Mouse (Mus musculus): ENCODE results near the gene Tas1r2. TPM values are rescaled to one million over a fixed set of nuclear protein-coding genes. Genes with fewer than 3 reads are reported as not detected.

Tas1r2 gene
- total RNA-seq, 2 experiments from 2014 or later, result not detected

DNA sequence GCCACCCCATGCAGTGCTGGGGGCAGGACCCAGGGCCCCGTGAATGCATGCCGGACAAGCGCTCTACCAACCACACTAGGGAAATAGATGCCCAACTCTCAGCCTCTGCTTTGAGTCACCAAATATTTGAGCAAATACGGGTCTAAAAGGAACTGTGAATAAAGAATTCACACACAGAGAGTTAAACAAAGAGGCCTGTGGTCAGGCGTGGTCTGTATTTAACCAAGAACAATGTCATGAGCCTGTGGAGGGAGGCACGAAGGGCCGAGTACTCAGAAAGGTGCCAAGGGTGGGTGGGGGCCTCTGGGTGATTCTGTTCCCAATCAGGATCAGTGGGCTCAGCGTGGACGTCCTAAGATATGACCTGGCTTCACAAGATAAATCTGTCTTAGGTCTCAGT is 34.7 kb downstream of the Tas1r2 start:
- H3K4me3 ChIP-seq, result no peak overlapping the region
- no peak overlapping the region for H3K27ac ChIP-seq
- no peak for DNase-seq (ENCODE audit: extremely low spot score in 1 of 2, low spot score in 2 of 2)
- TF ChIP-seq CTCF (IDR thresholded peaks at IDR 0.05), result no peak
- intact Hi-C loops (cut with DNase I), result no loop called here

DNA sequence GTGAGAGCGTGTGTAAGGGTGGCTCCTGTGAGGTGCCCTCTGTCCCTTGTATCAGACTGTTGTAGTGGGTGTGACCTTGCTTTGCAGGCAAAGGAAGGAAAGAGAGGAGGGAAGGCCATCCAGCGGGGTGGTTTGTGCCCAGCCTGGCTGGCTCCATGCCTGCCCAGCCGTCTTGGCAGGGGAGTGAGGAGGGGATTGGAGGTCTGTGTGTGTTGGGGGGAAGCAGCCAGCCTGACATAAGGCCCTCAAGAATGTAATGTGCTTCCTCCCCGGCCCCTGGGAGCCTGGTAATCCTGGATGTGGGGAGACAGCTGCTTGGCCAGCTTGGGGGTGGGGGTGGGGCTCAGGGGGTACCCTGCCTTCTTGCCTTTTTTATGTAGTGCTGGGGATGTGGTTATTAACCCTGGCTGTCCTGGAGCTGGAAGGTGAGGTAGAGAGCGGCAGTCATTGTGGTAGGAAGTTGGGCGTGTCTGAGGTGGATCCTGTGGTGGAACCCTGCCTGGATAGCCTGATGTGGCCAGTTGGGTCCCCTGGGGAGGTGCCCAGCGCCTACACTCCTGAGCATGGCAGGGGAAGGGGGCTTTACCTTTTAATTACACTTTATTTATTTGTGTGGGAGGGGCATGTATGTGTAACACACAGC is 36.4 kb downstream of the Tas1r2 start:
- no peak for TF ChIP-seq CTCF (IDR thresholded peaks at IDR 0.05)
- Histone ChIP-seq H3K4me3 (no peak overlapping the region), H3K27ac (no peak overlapping the region)
- intact Hi-C loops (cut with DNase I), result loop anchor here (10.0 kb wide), 1 partner anchor 285 kb away; no protein-coding TSS in a partner anchor
- no peak for DNase-seq (ENCODE audit: extremely low spot score in 1 of 2, low spot score in 2 of 2)

DNA sequence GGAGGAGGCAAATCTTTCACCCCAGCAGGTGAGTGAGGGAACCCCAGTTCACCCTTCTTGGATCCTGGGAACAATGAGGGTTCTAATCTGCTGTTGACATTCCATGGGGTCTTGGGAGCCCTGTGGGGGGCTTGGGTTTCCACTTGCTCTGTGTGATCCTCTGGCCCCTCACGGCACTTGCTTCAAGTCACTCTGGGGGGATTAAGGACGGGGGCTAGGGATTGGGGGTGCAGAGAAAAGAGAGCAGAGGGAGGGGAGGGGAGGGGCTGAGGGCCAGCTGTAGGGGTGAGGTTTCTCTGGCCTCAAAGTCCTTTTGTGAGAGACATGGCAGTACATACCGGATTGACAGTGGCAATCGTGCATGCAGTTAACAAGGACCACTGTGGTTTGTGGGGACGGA is 40.0 kb downstream of the Tas1r2 start:
- no peak for DNase-seq (ENCODE audit: extremely low spot score in 1 of 2, low spot score in 2 of 2)
- Histone ChIP-seq H3K4me3 (no peak overlapping the region), H3K27ac (no peak overlapping the region)
- TF ChIP-seq CTCF (IDR thresholded peaks at IDR 0.05), result no peak
- intact Hi-C loops (cut with DNase I), result loop anchor here (10.0 kb wide), 1 partner anchor 281 kb away; no protein-coding TSS in a partner anchor

DNA sequence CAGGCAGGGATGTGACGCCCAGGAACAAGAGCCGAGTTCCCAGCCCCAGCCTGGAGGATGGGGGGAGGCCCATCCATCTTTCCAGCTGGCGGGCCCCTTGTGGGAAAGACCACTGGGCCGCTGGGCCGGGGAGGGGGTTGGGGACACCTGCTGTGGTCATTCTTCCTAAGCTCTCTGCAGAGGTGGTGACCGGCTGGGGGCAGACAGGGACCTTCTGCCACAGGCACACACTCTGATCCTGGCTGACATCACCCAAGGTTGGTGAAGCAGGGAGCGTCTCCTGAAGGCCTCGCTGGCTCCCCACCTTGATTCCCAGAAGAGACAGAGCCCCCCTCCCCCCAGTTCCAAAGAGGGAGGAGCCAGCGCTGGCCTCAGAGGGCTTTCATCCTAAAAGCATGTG is 44.4 kb downstream of the Tas1r2 start:
- Histone ChIP-seq H3K27ac (no peak overlapping the region), H3K4me3 (no peak overlapping the region)
- no peak for DNase-seq (ENCODE audit: extremely low spot score in 1 of 2, low spot score in 2 of 2)
- no peak for TF ChIP-seq CTCF (IDR thresholded peaks at IDR 0.05)
- intact Hi-C loops (cut with DNase I), result loop anchor here (10.0 kb wide), 1 partner anchor 277 kb away; no protein-coding TSS in a partner anchor

DNA sequence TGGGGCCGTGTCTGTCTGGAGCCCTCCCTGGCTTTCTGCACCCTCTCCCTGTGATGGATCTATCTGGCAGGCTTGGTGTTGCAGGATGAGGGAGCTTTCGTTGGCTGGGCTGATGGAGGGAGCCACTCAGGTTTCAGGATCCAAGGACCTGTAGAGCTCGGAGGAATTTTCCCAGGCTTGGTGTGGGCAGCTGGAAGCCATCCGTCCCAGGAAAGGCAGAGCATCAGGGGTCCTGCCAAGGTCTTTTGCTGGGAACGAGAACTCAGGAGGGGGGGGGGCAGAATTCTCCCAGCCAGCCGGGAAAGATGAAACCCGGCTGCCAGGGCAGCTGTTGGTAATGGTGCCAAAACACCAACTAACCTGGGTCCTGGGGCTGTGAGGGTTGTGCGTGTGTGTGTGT is 45.3 kb downstream of the Tas1r2 start:
- H3K27ac ChIP-seq, result no peak overlapping the region
- no peak for TF ChIP-seq CTCF (IDR thresholded peaks at IDR 0.05)
- intact Hi-C loops (cut with DNase I), result loop anchor here (10.0 kb wide), 1 partner anchor 276 kb away; no protein-coding TSS in a partner anchor
- DNase-seq (ENCODE audit: extremely low spot score in 1 of 2, low spot score in 2 of 2), result no peak
- no peak overlapping the region for H3K4me3 ChIP-seq

DNA sequence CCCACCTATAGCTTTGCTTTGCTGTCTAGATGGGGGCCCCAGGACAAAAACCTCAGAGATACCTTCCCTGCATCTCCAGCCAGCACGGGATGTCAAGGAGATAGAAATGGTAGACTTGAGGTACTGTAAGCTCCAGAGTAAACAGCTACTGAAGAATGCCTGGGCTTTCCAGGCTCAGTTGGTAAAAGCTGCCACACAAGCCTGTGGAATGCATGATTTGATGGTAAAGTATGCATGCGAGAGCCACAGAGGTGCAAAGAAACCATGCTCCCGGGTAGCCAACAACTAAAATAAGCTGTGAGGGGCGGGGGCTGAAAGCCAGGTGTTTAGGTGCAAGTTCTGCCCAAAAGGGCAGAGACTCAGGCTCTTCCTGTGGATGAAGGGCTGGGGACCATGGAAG is 49.6 kb downstream of the Tas1r2 start:
- TF ChIP-seq CTCF (IDR thresholded peaks at IDR 0.05), result no peak

DNA sequence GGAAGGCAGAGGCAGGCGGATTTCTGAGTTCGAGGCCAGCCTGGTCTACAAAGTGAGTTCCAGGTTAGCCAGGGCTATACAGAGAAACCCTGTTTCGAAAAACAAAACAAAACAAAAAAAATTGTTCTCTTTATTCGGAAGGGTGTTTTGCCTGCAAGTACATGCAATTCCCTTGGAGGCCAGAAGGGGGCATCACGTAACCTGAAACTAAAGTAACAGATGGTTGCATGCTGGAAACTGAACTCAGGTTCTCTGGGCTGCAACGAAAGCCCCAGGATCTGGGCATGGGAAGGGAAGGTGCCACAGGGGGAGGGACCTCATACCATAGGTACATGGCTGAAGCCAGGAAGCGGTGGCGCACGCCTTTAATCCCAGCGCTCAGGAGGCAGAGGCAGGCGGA is 50.1 kb downstream of the Tas1r2 start:
- DNase-seq (ENCODE audit: extremely low spot score in 1 of 2, low spot score in 2 of 2), result no peak
- Histone ChIP-seq H3K27ac (no peak overlapping the region), H3K4me3 (no peak overlapping the region)
- intact Hi-C loops (cut with DNase I), result loop anchor here (5.0 kb wide), 1 partner anchor 89 kb away; no protein-coding TSS in a partner anchor
- TF ChIP-seq CTCF (IDR thresholded peaks at IDR 0.05), result peak; percentile 24

More for the DNA sequence above, 49.6 kb downstream of the Tas1r2 start:
- Histone ChIP-seq H3K4me3 (no peak overlapping the region), H3K27ac (no peak overlapping the region)
- no peak for DNase-seq (ENCODE audit: extremely low spot score in 1 of 2, low spot score in 2 of 2)
- intact Hi-C loops (cut with DNase I), result loop anchor here (5.0 kb wide), 1 partner anchor 89 kb away; no protein-coding TSS in a partner anchor

DNA sequence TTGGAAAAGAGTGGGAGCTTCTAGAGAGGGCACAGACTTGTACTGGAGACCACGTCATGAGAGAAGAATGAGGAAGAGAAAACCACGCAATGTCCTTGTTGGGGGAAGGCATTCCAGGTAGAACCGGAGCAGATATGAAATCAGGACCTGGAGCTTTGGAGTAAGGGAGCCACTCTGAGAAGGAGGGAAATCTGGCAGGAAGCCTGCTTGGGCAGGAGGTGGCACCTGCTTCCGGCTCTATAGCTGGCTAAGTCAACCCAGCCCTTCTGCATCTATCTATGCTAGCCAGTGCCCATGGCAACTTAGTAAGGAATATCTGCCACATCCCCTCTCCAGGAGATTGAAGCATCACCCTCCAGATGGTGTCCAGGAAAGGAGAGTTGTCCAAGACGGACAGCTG is 52.6 kb downstream of the Tas1r2 start:
- intact Hi-C loops (cut with DNase I), result no loop called here
- no peak for TF ChIP-seq CTCF (IDR thresholded peaks at IDR 0.05)
- no peak for DNase-seq (ENCODE audit: extremely low spot score in 1 of 2, low spot score in 2 of 2)
- no peak overlapping the region for H3K4me3 ChIP-seq
- H3K27ac ChIP-seq, result no peak overlapping the region

DNA sequence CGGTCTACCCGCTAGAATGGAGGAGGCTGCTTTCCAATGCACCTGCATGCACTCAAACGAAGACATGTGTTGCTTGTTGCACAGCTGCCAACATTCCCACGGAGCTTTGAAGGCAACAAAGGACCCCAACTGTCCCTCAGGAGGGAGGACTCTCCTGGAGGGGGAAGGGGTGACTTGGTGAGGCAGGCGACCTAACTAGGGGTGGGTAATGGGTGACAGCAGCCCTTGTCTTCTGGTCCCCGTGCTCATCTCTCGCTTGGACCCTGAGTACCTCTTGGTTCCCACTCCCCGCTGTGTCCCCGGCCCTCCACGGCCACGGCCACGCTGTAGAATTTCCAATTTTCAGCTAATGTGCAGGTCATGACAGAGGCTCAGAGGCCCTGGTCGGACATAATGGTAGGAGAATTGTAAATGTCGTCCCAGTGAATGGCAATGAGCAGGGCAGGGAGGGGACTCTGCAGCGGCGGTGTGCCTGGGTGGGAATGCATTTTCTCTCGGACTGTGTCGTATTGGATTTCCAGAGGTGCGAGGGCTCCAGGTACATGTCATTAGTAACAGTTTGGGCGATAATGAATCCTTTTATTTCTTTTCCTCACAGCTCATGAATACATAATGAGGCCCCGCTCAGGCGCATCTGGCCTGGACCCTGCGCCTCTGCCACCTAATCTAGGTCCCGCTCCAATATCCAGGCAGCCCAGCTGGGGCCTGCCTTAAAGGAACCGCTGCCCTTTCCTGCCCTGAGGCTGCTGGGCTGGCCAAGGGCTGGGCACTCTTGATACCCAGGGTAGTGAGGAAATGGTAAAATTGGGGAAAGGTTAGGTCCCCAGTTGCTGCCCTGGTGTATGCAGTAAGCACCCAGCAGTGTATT is 57.4 kb downstream of the Tas1r2 start:
- no peak for TF ChIP-seq CTCF (IDR thresholded peaks at IDR 0.05)
- Histone ChIP-seq H3K4me3 (no peak overlapping the region), H3K27ac (no peak overlapping the region)
- DNase-seq (ENCODE audit: extremely low spot score in 1 of 2, low spot score in 2 of 2), result no peak
- intact Hi-C loops (cut with DNase I), result no loop called here

DNA sequence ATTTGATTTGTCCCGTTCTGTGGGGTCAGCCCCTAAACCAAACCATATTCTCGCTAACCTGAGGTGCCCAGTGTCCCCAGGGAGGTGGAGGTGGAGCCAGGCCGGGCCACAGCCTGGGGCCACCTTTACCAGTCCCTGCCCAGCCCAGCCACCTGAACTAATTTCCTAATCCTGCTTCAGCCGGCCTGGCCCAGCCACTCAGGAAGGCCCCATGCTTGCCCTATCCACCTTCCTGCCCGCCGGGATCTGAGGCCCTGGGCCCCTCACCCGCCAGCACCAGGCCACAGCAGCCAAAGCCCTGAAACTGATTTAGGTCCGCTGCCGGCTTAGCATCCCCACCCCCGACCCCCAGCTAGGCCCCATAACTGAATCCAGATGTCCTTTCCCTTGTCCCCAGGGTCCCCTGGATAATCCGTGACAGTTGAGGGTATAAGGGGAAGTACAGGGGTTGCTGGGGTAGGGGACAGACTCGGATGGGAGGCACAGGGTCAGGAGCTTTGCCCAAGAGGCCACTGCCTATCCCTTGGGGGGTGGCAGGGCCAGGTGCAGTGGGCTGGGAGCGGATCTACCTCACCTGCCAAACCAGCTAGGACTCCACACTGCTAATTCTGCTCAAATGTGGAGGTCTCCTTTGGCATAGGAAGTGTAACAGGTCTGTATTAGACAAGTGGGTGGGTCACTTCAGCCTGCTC is 62.0 kb downstream of the Tas1r2 start:
- DNase-seq (ENCODE audit: extremely low spot score in 1 of 2, low spot score in 2 of 2), result no peak
- no peak for TF ChIP-seq CTCF (IDR thresholded peaks at IDR 0.05)
- Histone ChIP-seq H3K27ac (no peak overlapping the region), H3K4me3 (no peak overlapping the region)
- intact Hi-C loops (cut with DNase I), result no loop called here

DNA sequence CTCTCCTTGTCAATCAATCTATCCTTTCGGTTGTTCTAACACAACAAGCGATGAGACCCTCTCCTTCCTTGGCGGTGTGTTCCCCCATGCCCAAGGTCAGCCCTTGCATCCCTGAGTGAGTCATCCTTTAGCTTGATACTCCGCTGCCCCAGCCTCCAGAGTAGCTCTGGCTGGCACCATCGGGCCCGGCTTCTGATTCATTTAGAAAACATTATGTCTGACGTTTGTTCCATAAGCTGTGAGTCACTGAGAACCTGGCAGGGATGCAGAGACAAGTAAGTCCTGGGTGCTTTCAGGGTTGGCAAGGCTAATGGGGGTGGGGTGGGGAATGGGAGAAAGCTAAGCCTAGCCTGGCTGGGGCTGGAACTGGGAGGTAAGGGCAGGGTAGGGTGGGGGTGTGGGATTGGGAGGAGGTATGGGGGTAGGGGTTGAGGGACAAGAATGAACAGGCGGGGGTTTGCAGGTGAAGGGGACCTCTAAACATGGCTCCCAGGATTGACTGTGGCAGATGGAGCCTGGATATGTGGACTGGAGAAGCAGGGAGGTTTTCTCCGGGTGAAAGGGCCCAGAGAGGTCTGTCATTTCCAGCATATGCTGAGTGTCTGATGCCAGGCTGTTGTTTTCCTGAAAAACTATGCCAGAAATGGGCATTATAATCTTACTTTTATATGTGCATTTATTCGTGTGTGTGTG is 63.3 kb downstream of the Tas1r2 start:
- peak; percentile 35 to 40 for DNase-seq (ENCODE audit: extremely low spot score in 1 of 2, low spot score in 2 of 2)
- TF ChIP-seq CTCF (IDR thresholded peaks at IDR 0.05), result no peak
- intact Hi-C loops (cut with DNase I), result no loop called here
- Histone ChIP-seq H3K27ac (no peak overlapping the region), H3K4me3 (no peak overlapping the region)
